Mouse (Mus musculus): ENCODE results near the gene Gpr19.

DNA sequence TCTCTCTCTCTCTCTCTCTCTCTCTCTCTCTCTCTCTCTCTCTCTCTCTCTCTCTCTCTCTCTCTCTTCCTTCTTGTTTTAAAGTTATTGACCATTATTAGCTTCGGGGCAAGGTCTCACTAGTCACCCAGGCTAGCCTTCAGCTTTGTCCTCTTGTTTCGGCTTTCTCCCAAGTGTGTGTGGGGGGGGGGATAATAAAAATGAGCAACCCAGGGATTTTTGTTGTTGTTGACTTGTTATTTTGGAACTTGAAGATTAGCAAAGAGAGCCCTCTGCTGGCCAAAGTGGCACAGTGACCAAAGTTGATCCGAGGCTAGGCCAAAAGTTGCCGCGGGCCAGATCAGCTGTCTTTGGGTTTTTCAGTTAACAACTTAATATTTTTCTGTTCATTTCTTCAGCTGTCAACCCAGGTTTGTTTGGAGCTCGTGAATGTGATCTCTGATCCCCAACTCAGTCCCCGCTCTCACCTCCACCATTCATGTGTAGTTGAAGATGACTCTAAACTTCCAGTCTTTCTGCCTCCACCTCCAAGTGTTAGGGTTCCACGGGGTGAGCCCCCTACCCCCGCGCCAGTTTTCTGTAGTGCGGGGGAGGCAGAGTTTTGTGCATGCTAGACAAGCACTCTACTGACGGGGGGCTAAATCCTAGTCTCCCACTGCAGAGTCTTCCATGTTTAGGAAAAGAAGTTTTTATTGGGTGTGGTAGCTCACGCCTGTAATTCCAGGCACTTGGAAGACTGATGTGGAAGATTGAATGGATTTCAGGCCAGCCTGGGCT, 49.1 kb upstream of the Gpr19 start:
- peak; percentile 68 for TF ChIP-seq CTCF (IDR thresholded peaks at IDR 0.05; ENCODE audit: extremely low read depth, insufficient read depth, low read length)
- no peak for TF ChIP-seq POLR2A (IDR thresholded peaks at IDR 0.05; ENCODE audit: extremely low read depth, insufficient read depth, low read length)

All from cortical plate, adult 2 months (tissue).